Mouse (Mus musculus) liver, adult 2 months (tissue): ENCODE results near the gene Dgkz.

Experiments used
- CTCF ChIP-seq: fragments of 200-500 bp; IDR thresholded peaks from 2 replicates; pipeline ENCODE4 v1.5.1; 2011; ENCODE audit warnings: low read depth, low read length, control low read depth
- POLR2A ChIP-seq: fragments of 200-500 bp; IDR thresholded peaks from 2 replicates; pipeline ENCODE4 v1.6.1; 2011; ENCODE audit warnings: low read length, control low read depth; ENCODE audit not compliant: insufficient read depth; ENCODE audit errors: extremely low read depth

DNA sequence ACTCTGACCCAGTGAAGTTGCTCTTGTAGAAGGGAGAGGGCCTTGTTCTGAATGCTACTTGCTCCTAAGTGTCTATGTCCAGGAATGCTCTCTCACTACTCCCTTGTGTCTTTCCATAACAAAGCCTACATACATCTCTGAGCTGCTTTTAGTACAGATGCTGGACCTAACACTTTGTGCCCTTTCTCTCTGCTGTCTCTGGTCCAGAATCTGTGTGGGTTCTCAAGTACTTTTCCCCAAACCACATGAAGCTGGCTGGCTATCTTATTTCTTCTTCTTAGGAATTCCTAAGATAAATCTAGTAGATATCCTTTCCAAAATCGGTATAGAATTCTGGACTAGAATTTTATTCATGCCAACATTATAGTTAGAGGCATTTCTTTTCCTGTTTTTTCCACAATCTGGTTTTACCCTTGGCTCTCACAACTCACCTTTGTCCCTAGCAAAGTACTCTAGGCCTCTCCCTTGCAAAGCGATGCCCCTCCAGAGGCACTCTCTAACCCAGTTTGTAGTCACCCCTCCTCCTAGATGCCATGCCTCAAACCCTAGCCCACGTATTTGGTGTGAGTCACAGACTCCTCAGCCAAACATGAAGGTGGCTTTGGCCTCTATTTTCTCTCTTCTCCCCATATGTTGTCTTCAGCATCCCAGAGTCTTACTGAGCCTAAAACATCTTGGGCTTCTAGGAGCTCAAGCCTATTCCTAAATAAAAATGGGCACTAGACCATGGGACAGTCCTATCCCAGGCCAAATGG, 72.3 kb downstream of the Dgkz start:
- no peak for TF ChIP-seq CTCF
- TF ChIP-seq POLR2A = no peak
